Mouse (Mus musculus) stomach, embryonic 16.5 days (tissue): Measurements from ENCODE around the gene Hes5. TPM values are rescaled to one million over a fixed set of nuclear protein-coding genes. Genes with fewer than 3 reads are reported as not detected.

Experiments used
- ATAC-seq: fragments of 200-750 bp; cut with Nextera tagmentation; 2 replicates; pipeline ENCODE4 v1.8.0; 2017; ENCODE audit warnings: moderate number of reproducible peaks, moderate TSS enrichment; ENCODE audit not compliant: insufficient read depth, low FRiP score
- H3K27ac ChIP-seq: fragments of 300-500 bp; sonication (generic); 2 replicates; pipeline ENCODE4 v1.5.1; 2014; ENCODE audit warnings: low read length
- H3K27me3 ChIP-seq: fragments of 300-500 bp; sonication (generic); 2 replicates; pipeline ENCODE4 v1.6.1; 2014; ENCODE audit warnings: low read length, control low read depth, mixed read lengths; ENCODE audit not compliant: control insufficient read depth, insufficient read depth
- H3K36me3 ChIP-seq: fragments of 300-500 bp; sonication (generic); 2 replicates; pipeline ENCODE4 v1.6.1; 2014; ENCODE audit warnings: low read length; ENCODE audit not compliant: control insufficient read depth, insufficient read depth
- H3K4me1 ChIP-seq: fragments of 300-500 bp; sonication (generic); 2 replicates; pipeline ENCODE4 v1.6.1; 2014; ENCODE audit warnings: low read length, control low read depth, mixed read lengths; ENCODE audit not compliant: control insufficient read depth, insufficient read depth
- H3K4me2 ChIP-seq: fragments of 300-500 bp; sonication (generic); 2 replicates; pipeline ENCODE4 v1.6.1; 2014; ENCODE audit warnings: low read depth, low read length, mixed read lengths
- H3K4me3 ChIP-seq: fragments of 300-500 bp; sonication (generic); replicated peaks from 2 replicates; pipeline ENCODE4 v1.5.1; 2014; ENCODE audit warnings: mild to moderate bottlenecking, low read length
- H3K9ac ChIP-seq: fragments of 300-500 bp; sonication (generic); 2 replicates; pipeline ENCODE4 v1.6.1; 2014; ENCODE audit warnings: low read length
- H3K9me3 ChIP-seq: fragments of 300-500 bp; sonication (generic); replicated peaks from 2 replicates; pipeline ENCODE4 v1.6.1; 2016; ENCODE audit warnings: low read length, control low read depth; ENCODE audit not compliant: control insufficient read depth
- WGBS: fragments of 180-500 bp; shearing (Covaris S2); extraction: QIAGEN DNeasy Blood & Tissue Kit; methylation state at CpG from one replicate; pipeline ENCODE4 v1.1.7; 2014; 5-methylcytosine and 5-hydroxymethylcytosine counted together
- polyA plus RNA-seq: library from polyadenylated mRNA; unstranded; fragments of >200 nt; fragmentation: Nextera tagmentation; extraction: Ambion mirVana; gene quantifications from 2 replicates; pipeline ENCODE4 v1.2.1, GENCODE M21; 2015

Hes5 gene
- polyA plus RNA-seq, 1 experiment from 2014 or later, result 1.0 TPM

DNA sequence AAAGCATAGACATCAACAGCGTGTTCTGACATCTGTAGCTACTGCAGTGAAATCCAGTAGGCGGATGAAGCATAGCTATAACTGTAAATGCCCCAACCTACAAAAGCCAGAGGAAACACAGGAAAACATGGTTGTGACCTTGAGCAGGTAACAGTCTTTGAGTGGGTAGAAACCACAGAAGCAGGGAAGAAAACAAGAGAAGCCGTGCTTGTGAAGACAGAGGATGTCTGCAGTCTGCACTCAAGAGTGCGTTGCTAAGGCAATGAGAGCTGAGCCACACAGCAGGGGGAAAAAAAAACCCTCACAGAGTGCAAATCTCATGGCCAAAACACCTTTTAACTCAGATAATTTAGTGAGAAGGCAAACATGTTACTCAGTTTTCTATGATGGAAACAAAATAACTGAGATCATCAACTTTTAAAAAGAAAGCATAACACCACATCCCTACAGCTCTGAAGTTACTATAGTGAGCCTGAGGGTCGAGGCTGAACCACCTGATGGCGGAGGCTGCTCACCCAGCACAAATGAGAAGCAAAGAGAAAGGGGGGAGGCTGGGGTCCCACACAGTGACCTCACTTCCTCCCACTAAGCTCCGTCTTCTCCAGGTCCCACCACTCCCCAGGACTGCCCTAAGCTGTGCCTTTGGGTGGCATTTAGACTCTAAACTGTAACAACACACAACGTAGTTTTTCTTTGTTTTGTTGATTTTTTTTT is 24.0 kb upstream of the Hes5 start:
- WGBS, result 60% methylated on average over 8 of the region's 8 CpGs
- Histone ChIP-seq H3K9me3 (no peaks in the 10 kb centered on the region), H3K27me3 (no peaks in the 10 kb centered on the region), H3K36me3 (no peaks in the 10 kb centered on the region), H3K9ac (no peak overlapping the region), H3K4me2 (no peak overlapping the region), H3K4me3 (no peak overlapping the region), H3K27ac (no peak overlapping the region), H3K4me1 (no peaks in the 10 kb centered on the region)
- ATAC-seq, result no peak

- Histone ChIP-seq H3K27me3 (no peaks in the 10 kb centered on the region), H3K9ac (no peak overlapping the region), H3K27ac (no peak overlapping the region), H3K36me3 (no peaks in the 10 kb centered on the region), H3K4me3 (no peak overlapping the region), H3K9me3 (no peaks in the 10 kb centered on the region), H3K4me1 (no peaks in the 10 kb centered on the region), H3K4me2 (no peak overlapping the region)
- 86% methylated on average over 1 of the region's 1 CpGs for WGBS
- no peak for ATAC-seq
These were observed 23.0 kb upstream of the Hes5 start for GRCm38 (mm10) chr4:154937746-154938145.

- no peak for ATAC-seq
- H3K9me3 ChIP-seq, result no peaks in the 10 kb centered on the region
- WGBS, result 89% methylated on average over 2 of the region's 2 CpGs
These were observed 20.6 kb upstream of the Hes5 start for GRCm38 (mm10) chr4:154940156-154940555.

DNA sequence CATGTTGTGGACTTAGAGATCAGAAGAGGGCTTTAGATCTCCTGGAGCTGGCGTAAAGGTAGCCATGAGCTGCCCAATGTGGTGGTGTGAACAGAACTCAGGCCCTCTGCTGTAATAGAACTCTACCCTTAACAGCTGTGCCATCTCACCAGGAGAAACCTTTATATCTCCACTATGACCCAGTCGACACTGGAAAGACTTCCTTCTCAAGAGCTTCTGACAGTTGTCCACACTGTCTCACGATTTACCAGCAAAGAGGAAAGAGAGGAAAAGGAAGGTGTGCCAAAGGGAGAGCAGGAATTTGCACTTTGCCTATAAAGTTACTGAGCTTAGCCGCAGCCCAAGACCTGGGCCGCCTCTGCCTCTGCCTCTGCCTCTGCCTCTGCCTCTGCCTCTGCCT is 18.9 kb upstream of the Hes5 start:
- H3K36me3 ChIP-seq, result no peaks in the 10 kb centered on the region
- no peak overlapping the region for H3K4me3 ChIP-seq
- WGBS, result 85% methylated on average over 5 of the region's 5 CpGs
- H3K9ac ChIP-seq, result no peak overlapping the region
- no peak overlapping the region for H3K27ac ChIP-seq
- no peaks in the 10 kb centered on the region for H3K9me3 ChIP-seq
- ATAC-seq, result no peak
- H3K27me3 ChIP-seq, result no peaks in the 10 kb centered on the region
- H3K4me1 ChIP-seq, result 0 out of 2 replicates have a peak, but pooled peaks cover 6% of the 10 kb centered on the region
- no peak overlapping the region for H3K4me2 ChIP-seq

More at GRCm38 (mm10) chr4:154940156-154940555, 20.6 kb upstream of the Hes5 start:
- Histone ChIP-seq H3K4me2 (no peak overlapping the region), H3K27me3 (no peaks in the 10 kb centered on the region), H3K9ac (no peak overlapping the region), H3K27ac (no peak overlapping the region), H3K36me3 (no peaks in the 10 kb centered on the region), H3K4me3 (no peak overlapping the region), H3K4me1 (no peaks in the 10 kb centered on the region)

DNA sequence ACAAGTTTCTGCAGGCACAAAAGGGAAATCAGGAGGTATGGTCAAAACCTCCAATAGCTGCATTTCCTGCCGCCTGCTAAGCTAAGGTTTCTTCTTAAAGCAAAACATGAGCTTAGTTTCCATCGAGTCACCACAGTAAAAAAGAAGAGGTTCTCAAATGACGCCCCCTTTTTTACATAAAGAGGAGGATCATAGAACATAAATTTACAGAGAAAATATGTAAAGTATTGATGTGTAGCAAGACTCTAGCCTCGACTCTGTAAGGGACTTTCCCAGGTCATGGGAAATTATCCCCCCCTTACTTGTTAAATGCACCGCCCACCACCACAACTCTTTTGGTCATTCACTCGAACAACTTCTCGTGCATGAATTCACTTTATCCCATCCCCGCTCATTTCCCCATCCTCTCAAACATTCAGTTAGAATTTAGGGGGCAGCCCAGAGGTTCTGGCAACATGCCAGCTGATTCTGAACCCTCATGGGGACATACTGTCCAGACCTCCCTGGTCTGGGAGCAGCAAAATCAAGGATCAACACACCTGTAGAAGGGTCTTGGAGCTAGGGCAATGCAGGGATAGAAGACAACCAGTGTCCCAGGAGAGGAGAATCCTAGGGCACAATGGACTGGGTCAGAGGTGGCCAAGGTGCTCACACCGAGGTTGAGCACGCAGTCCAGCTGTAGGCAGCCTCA is 17.9 kb upstream of the Hes5 start:
- Histone ChIP-seq H3K4me1 (0 out of 2 replicates have a peak, but pooled peaks cover 6% of the 10 kb centered on the region), H3K36me3 (no peaks in the 10 kb centered on the region), H3K27me3 (no peaks in the 10 kb centered on the region), H3K9me3 (no peaks in the 10 kb centered on the region), H3K9ac (no peak overlapping the region), H3K4me3 (no peak overlapping the region), H3K4me2 (no peak overlapping the region), H3K27ac (no peak overlapping the region)
- WGBS, result 80% methylated on average over 10 of the region's 10 CpGs
- no peak for ATAC-seq

GRCm38 (mm10) chr4:154943323-154944039 is 17.2 kb upstream of the Hes5 start:
- Histone ChIP-seq H3K9me3 (no peaks in the 10 kb centered on the region), H3K27ac (no peak overlapping the region), H3K36me3 (no peaks in the 10 kb centered on the region), H3K4me2 (no peak overlapping the region), H3K4me1 (0 out of 2 replicates have a peak, but pooled peaks cover 6% of the 10 kb centered on the region), H3K9ac (no peak overlapping the region), H3K27me3 (peaks cover 6% of the 10 kb centered on the region; the same call in 1 of the 2 replicates), H3K4me3 (no peak overlapping the region)
- WGBS, result 71% methylated on average over 6 of the region's 6 CpGs
- no peak for ATAC-seq

DNA sequence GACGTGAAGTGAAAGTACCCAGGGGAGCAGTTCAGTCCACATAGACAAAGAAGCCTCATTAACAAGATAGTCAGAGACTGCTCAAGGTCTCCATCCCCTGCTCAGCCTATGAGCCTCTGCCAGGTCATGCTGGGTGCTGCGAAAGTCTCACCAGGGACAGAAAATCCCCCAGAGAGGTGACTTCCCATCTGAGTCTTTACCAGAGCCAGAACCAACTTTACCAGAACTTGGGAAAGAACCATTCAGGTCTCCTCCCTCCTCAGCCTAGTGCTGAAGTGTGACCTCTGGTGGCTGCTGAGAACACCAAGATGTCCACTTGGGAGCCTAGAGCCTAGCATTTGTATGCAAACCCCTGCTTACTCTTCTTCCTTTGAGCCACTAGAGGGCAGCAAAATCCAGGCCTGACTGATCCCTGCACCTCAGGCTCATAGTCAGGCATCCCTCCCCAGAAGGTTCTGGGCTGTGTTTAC is 16.6 kb upstream of the Hes5 start:
- WGBS, result 31% methylated on average over 2 of the region's 2 CpGs
- H3K27me3 ChIP-seq, result peaks cover 11% of the 10 kb centered on the region; the same call in 1 of the 2 replicates
- H3K36me3 ChIP-seq, result no peaks in the 10 kb centered on the region
- no peak overlapping the region for H3K4me3 ChIP-seq
- 0 out of 2 replicates have a peak, but pooled peaks cover 6% of the 10 kb centered on the region for H3K4me1 ChIP-seq
- no peak overlapping the region for H3K4me2 ChIP-seq
- no peak overlapping the region for H3K9ac ChIP-seq
- no peak overlapping the region for H3K27ac ChIP-seq
- peak; percentile 83; the same call in 1 of the 2 replicates for ATAC-seq
- no peaks in the 10 kb centered on the region for H3K9me3 ChIP-seq

DNA sequence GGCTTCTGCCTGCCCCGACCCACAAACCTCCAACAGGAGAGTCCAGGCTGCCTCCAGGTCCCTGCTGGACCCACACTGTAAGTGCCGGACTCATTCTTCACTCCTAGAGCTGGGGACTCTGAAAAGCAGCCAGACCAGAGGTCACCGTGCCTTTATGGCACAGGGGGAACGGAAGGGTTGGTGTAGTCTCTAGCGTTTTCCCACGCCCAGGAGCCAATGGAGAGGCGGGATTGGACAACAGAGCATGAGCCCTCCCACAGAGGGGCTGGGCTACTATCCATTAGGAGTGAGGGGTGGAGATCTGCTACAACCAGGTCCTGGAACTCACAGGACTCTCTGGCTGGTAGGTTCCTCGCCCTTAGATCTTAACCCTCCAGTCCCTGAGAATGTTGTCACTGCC is 14.4 kb upstream of the Hes5 start:
- ATAC-seq, result peak; percentile 94
- H3K27me3 ChIP-seq, result peaks cover 25% of the 10 kb centered on the region
- H3K4me2 ChIP-seq, result peak overlapping the region; percentile 62
- 3% methylated on average over 8 of the region's 8 CpGs for WGBS
- H3K27ac ChIP-seq, result 0 out of 2 replicates have a peak overlapping the region, but pooled peaks have one; percentile 24
- H3K9ac ChIP-seq, result peak overlapping the region; percentile 61; the same call in 1 of the 2 replicates
- H3K9me3 ChIP-seq, result no peaks in the 10 kb centered on the region
- 0 out of 2 replicates have a peak, but pooled peaks cover 6% of the 10 kb centered on the region for H3K4me1 ChIP-seq
- H3K36me3 ChIP-seq, result no peaks in the 10 kb centered on the region
- H3K4me3 ChIP-seq, result peak overlapping the region; percentile 33
